Mouse (Mus musculus) gastrocnemius, postnatal 25 days (tissue): Measurements from ENCODE around the gene Lhx9. TPM values are rescaled to one million over a fixed set of nuclear protein-coding genes. Genes with fewer than 3 reads are reported as not detected.

Source experiments
- DNase-seq: peaks from one replicate; pipeline ENCODE4 v3.0.0; 2022
- long read RNA-seq, 2 experiments: library from polyadenylated mRNA; stranded (forward); transcript quantifications; one replicate each; pipeline ENCODE4 v2.0.0; 2021
- total RNA-seq, 2 experiments: library from RNA; stranded (reverse); gene quantifications; 1 replicate in 1 of 2; 2 replicates in 1 of 2; pipeline ENCODE4 v1.2.3; 2021

Gene Lhx9
- total RNA-seq: not detected
- long read RNA-seq, experiment 1: 0 reads
- long read RNA-seq, experiment 2: 0 reads

DNA sequence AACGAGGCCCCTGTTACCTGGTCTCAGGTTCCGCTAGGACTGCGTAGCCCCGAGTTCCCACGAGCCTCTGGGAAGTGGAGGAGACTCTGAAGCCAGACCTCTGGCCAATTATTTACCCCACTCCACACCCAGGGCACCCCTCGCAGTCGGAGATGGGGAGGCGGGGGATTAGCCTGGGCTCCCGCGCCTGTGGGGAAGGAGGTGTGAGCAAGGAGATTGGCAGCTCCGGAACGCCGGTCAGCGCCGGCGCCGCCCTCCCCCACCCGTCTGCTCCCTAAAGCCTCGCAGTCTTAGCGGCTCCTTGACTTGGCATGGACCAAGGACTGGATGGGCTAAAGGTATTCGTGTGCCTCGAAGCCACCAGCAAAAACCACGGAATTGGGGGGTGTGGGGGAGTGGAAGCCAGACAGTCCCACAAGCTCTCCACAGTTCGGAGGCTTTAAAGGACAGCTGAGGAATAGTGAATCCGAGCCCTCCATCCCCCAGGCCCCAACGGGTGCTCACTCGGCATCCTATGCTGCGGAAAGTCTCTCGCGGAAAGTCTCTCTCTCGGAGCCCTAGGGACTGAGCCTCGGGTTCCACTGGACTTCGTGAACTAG is at the start of gene Lhx9:
Gene Lhx9 (minus strand): TSS at position 67 of the 599 bp plus-strand sequence.
- no peak for DNase-seq

DNA sequence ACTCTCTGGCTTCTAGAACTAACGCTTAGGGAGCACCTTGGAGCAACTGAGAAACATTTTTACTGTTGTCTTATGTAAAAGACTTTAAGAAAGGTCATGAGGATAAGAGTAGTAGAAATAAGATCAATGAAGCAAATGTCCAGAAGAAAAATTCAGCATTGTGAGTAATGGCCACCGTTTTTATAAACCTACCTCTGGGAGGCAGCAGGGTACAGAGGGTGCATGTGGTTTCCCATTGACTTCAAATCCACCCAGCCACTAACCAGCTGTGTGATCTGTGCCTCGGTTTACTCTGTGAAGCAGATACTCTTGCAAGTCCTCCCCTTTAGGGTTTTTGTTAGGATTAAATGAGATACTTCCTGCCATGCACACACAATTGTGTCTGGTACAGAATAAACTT is 47.7 kb upstream of the Lhx9 start:
- DNase-seq: no peak

DNA sequence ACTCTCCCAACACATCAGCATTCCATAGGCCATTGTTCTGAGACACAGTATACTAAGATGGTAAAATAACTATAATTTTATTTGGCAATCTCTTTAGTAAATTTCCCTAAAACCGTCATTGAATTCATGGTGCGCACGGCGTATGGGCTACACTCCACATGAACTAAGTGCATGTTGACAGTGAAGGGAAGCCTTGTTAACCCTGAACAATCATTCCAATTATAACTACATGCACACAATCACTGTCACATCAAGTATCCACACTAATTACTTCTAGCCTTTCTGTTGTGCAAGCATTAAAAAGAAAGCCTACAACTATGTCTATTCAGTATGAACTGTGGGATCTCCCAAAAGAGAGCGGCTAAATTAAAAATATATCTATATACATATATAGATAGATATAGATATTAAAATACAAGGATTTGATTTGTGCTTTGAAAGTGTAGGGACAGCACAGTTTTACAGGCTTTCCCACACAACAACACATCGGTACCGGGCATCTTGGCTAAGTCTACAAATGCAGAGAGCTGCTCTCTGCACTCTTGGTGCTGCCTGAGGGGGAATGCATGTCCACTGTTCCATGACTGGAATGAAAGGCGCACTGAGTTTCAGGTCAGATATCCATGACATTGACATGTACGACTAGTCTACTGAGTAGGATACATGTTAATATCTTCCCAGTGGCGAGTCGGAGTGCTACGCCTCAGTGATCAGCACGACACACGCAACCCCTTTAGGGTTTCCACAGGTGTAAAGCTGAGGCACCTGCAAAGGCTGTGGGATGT is 29.3 kb upstream of the Lhx9 start:
- no peak for DNase-seq

DNA sequence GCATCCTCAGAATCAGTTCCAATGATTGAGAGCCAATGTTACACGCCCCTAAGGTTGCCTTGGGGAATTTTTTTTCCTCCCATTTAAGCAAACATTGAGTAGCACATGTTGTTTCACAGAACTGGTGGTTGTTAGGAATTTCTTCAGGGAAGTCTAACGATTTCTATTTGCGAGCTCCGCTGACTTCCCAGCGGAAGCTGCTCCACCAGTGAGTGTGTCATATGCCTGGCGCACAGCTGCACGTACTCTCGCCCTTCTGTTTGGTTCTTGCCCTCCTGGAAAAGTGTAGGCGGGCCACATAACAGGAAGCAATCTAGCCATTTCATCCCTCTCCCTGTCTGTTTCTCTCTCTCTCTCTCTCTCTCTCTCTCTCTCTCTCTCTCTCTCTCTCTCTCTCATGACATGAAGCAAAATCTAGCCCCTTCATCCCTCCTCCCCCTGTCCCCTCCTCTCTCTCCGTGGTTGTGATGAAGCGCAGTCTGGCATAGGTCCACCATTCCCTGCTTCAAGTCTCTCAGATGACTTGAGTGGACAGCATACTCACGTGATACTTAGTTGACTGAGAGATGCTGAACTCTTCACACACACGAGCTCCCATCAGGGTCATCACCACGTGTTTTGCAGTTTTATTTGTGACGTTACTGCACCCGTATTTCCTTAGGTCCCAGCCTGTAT is 28.1 kb upstream of the Lhx9 start:
- peak; percentile 4 for DNase-seq

DNA sequence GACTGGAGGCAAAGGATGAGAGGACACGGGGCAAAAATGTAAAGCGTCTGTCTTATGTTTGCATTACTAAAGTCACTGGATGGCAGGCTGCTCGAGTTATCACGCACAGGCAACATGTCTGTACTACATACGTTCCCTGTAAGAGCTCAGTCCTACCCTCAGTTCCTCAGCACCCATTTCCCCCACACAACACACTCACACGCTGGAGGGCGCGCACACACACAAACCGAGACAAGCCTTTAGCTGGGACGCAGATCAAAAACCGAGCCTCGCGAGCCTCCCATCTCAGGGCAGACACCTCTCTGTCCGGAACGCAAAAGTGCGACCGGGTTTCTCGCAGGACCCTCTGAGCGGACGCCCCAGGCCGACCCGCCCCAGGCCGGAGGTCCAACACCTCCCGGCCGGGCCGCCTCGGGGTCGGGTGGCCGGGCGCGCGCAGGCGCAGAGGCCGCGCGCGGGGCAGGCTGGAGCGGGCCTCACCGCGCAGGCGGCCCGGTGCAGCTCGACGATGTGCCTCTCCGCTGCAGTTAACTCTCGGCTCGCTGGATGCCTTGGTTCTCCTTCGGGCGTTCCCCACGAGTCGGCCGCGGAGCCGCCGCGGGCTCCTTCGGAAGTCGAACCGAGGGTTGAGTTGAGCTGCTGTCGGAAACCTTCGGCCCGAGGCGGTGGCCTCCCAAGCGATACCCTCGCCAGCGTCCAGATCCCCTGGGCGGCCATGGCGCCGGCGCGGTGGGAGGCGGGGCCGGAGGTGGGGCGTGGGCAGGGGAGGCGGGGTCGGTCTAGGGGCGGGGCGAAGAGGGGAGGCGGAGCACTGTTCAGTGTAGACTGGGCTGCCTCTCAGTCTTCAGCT is 7.9 kb upstream of the Lhx9 start, which contains the start of gene 2310009B15Rik:
Gene 2310009B15Rik (minus strand): TSS at position 752 of the 850 bp plus-strand sequence.
- DNase-seq: peak; percentile 86

DNA sequence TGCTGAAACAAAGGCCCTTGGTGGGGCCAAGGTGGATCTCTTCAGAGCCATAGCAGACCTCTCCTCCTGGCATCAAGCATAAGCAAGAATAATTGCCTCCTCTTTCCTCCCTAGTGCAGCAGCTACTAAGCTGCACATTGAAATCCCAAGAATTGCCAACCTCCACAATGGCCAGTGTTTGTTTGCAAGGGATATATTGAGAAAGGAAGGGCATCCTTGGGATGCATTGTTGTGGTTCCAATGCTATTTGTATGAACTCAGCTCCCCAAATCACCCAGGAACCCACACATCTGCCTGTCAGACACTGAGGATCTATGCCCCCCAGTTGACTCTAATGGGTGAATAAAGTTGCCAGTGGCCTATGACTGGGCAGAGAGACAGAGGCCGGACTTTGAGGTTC is 2.4 kb upstream of the Lhx9 start:
- no peak for DNase-seq

DNA sequence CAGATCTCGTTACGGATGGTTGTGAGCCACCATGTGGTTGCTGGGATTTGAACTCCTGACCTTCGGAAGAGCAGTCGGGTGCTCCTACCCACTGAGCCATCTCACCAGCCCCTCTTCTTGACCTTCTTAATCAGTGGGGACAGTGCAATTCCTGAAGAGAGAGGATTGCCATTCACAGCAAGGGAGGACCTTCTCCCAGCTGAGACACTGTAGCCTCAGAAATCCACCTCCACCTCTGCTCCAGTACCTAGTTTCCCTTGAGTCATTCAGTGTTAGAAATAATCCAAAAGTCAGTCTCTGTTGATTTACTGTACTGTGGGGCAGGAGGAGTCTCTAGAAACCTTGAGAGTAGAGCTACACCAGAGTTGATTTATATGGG is 1.8 kb upstream of the Lhx9 start:
- no peak for DNase-seq

DNA sequence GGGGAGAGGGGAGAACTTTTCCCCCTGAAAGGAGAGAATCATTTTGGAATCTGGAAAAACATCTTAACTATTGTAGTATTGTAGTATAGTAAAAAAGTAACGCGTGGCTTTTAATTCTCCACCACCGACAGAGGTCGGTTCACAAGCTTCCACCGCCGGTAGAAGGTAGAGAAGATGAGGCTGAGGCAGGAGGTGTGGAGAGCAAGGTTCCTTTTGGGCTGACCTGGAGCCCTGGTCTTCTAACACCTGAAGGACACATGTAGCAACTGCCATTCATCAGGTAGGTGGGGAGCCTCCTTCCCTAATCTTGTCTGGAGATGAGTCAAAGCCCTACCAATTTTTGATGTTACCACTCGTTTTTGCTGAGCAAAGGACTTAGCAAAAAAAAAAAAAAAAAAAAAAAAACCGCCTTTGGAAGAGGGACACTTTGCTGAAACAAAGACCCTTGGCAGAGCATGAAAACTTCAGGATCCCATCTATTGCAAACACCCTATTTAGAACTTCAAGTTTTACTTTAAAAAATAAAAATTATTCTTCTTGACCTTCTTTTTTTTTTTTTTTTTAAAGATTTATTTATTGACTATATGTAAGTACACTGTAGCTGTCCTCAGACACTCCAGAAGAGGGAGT is 1.3 kb upstream of the Lhx9 start:
- DNase-seq: no peak

DNA sequence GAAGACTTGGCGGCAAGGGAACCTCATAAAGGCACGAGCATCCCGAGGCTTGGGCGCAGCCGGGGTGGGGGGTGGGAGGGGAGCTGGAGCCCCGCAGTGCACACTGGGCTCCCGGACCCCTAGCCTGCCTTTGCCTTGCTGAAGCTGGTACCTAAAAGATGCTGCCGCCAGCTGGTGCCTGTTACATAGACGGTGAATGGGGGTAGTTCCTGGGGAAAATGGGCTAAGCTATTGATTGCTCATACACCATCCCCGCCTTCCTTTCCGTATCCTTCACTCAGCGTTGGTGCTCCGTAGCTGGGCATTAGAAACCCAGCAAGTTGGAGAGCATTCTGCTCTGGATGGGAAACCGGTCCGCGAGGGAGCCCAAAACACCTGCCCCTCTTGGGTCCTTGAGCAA is 351 bp downstream of the Lhx9 start:
- DNase-seq: no peak

DNA sequence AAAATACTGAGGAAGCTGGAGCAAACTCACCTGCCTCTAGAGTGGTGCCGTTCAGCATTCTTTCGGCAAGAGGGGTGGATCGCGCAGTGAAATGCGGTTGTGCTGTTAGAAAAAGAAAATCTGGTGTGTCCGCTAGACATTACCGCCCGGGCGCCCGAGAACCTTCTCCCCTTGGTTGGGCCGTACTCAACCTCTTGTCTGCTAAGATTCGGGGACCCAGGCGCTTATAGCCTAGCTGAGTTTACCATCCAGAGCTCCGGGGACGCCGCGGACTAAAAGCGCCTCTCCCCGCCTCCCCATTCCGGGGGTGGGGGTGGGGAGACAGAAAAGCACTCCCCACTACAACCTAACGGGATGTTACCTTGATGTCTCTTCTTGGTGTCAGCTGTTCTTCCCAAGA is 1.2 kb downstream of the Lhx9 start:
- DNase-seq: no peak

DNA sequence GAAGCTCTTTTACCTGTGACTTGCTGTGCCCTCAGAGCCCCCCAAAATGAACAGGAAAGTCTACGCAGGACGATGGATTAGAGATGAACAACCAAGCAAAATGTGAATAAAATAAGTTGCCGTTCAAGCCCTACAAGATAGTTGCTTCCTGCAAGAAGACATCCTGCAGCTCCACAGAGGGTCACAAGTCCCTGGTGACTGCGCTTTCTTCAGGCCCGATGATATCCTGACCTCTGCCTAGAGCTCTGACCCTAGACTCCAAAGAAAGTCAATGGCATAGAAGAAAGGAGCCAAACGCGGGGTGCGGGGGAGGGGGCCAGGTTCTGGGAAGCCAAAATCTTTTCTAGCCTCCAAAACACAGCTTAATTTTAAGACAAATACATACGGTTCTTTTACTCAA is 1.8 kb downstream of the Lhx9 start:
- DNase-seq: no peak

DNA sequence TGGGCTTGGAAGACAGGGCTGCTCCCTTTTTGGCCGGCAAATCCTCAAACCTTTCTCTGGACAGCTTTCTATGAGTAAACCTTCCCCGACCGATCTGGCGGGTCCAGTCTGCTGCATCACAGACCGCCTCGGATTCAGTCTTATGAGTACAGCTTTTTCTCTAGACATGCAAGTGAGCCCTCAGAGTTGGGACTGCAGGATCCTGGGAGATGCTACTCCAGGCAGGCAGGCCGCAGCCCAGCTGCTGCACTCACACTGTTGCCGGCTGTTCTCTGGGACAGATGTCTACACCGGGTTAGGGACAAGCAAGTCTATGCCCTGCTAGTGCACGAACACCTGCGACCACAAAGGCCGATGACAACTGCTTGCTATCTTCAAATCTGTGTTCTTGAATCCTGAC is 2.2 kb downstream of the Lhx9 start:
- DNase-seq: peak; percentile 5

DNA sequence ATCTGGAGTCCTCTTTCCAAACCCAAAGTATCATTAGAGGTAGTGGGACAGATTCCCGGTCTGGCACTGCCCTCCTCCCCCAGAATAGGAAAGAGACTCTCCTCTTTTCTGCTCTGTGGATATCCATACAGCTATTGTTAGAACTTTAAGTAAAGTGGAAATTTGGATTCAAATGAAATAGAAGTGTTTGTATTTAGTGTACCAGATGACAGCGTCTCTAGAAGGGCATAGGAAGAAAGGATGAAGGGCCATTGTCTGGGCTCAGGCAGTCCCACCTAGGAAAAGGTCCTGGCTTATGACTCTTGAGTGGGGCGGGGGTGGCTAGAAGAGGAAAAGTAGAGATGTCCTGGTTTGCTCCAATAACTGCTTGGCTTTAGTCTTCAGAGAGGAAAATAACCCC is 2.9 kb downstream of the Lhx9 start:
- no peak for DNase-seq

DNA sequence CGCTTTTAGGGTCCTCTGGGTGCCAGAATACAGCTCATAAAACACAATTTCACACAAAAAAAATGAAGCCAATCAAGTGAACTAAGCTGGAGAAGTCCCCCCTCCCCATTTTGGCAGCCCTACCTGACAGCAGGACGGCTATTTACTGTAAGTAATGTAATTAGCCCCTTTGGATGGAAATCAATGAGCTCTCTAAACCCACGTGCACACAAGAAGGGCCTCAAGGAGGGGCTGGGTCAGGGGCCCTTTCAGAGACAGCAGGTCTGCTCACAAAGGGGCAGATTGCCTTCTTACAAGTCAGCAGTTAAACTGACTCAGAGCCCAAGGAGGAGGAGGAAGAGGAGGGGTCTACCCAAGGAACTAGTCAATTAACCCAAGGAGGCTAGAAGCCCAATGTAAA is 4.2 kb downstream of the Lhx9 start:
- no peak for DNase-seq

DNA sequence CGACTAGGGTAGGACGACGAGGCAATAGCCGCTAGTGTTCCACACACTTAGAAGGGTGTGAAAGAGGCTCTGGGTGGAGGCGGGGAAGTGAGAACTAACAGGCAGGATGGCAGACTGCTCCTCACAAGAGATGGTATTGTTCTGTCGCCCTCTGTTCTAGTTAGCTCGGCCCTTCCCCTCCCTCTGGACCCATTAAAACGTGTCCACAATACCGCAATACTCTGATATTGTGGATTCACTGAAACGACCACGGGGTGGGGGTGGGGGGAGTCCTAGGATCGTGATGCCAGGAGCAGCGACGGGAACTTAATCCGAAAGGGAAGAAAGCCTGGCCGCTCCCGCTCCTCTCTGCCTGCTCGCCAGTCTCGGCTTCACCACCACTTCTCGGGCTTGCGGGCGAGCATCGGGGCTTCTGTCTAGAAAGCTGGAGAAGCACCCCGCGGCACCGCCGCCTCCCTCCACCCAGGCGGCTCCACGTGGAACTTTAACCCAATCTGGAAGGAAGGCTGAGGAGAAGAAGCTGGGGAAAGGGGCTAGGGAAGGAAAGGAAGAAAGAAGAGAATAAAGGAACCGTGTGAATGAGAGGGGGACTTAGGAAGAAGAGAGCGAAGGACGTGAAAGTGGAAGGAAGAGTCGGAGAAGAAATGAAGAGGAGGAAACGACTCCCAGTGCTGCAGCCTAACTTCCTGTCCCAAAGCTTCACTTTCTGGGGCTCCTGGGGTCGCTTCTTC is 4.9 kb downstream of the Lhx9 start:
- DNase-seq: no peak

DNA sequence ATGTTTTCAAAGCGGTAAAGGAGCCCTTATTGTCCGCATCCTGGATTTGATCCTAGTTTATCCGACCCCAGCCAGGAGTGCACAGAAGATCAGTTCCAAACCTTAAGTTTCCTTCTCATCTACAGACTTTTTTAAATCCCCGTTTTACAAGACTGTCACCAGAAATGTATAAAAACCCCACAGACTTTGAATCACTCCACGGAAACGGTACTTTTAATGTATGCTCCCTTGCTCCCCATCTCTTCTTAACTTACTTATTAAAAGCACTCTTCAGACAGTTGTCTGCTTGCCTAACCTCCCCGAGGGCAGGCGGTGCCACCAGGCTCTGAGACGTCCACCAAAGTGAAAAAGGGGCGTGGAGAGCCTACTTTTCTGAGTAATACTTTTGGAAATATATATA is 5.6 kb downstream of the Lhx9 start:
- no peak for DNase-seq

DNA sequence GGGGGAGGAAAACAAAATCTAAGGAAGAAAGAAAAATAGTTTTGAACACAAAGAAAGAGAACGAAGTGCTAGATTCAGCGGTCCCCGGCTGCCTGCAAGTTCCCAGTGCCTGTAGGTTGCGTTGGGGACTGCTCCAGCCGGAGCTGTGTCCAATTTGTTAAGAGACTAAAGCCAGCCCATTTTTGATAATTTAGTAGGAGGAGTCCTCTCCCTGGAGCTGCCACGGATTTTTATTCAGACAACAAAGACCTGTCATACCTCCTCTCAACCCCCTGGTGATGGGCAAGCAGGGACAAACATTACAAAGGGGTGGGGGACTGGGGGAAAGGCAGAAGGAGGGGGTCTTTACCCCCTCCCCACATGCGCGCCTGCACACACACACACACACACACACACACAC is 6.1 kb downstream of the Lhx9 start:
- no peak for DNase-seq

DNA sequence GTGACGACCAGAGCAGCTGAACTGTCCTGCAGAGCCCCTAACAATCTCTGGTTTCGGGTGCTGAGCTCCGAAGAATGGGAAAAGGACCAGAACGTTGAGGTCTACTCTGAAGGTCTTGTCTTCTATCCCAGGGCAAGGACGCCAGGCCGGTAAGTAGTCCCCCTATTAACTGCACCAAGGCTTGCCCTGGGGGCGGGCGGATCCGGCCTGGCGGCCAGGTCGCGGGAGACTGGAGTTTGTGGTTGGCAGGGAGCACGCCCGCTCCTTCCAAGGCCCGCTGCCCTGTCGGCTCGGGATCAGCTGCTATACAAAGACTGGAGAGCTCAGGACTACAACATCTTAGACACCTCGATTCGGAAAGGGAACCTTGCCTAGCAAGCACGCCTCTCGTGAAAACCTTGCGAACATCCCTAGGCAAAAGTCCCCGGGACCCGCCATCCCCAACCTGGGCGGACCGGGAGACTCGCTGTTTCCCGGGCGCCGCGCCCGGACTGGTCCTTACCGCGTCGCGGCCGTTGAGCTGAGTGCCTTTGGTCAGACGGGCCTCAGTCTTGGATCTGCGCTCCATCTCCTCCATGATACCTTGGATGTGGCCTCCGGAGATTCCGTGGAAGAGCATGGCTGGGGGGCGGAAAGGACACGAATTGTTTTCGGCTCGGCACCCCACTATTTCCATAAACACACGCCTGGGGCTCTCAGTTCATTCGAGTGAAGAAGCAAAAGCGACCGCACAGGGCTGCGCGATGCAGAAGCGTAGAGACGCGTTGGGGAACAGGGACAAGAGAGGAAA is 6.9 kb downstream of the Lhx9 start:
- DNase-seq: no peak

DNA sequence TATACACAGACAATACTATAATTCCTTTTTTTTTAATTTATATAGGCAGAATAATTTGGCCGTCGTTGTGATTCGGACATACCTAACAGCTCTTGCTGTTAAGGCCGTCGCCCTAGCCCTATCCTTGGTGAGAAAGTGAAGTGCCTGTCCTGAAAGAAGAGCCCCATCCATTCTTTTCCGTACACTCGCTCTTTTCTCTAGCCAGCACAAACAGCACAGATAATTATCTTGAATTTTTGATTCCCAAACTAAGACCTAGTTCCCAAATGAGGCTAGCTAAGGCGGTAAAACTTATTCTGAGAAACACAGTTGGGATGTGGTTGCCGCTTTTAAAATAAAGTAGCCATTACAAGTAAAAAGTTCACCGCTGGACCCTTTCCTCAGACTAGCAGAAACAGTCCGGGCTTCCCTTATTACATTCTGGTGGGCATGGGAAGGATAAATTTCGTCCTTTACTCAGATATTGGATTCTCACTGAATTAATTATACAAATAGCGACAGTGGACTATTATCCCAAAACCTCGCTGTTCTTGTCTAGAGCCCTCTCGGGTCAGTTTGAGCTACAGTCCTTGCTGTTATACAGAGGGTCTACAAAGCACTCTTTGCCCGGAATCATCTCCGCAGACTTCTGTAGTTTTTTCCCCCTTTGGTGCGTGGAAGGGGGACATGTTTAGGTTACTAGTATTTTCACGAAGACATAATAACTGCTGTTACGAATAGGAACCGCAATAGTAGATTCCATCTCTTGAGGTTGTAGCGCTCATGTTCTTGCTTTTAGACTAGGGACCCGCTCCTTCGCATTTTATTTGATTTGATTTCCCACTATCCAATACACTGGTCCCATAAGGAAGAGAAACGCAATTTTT is 7.7 kb downstream of the Lhx9 start:
- DNase-seq: no peak
